Mouse (Mus musculus) heart, embryonic 15.5 days (tissue): Measurements from ENCODE around the gene Meis1. TPM values are rescaled to one million over a fixed set of nuclear protein-coding genes. Genes with fewer than 3 reads are reported as not detected.

Source experiments
- ATAC-seq: fragments of 200-750 bp; cut with Nextera tagmentation; replicated peaks from 2 replicates; pipeline ENCODE4 v1.8.0; 2017; ENCODE audit warnings: low read depth, moderate TSS enrichment; ENCODE audit not compliant: insufficient number of reproducible peaks, insufficient read depth, low FRiP score
- H3K27ac ChIP-seq: fragments of 300-500 bp; sonication (generic); 2 replicates; pipeline ENCODE4 v1.5.1; 2015; ENCODE audit warnings: mild to moderate bottlenecking, inconsistent platforms
- H3K27me3 ChIP-seq: fragments of 300-500 bp; sonication (generic); 2 replicates; pipeline ENCODE4 v1.6.1; 2015; ENCODE audit warnings: inconsistent platforms
- H3K36me3 ChIP-seq: fragments of 300-500 bp; sonication (generic); 2 replicates; pipeline ENCODE4 v1.6.1; 2015; ENCODE audit warnings: mild to moderate bottlenecking, inconsistent platforms
- H3K4me1 ChIP-seq: fragments of 300-500 bp; sonication (generic); replicated peaks from 2 replicates; pipeline ENCODE4 v1.6.1; 2015; ENCODE audit warnings: inconsistent platforms
- H3K4me2 ChIP-seq: fragments of 300-500 bp; sonication (generic); 2 replicates; pipeline ENCODE4 v1.6.1; 2015; ENCODE audit warnings: inconsistent platforms, mild to moderate bottlenecking, moderate library complexity
- H3K4me3 ChIP-seq: fragments of 300-500 bp; sonication (generic); 2 replicates; pipeline ENCODE4 v1.5.1; 2015; ENCODE audit warnings: mild to moderate bottlenecking, inconsistent platforms
- H3K9ac ChIP-seq: fragments of 300-500 bp; sonication (generic); 2 replicates; pipeline ENCODE4 v1.6.1; 2015; ENCODE audit warnings: mild to moderate bottlenecking, inconsistent platforms
- H3K9me3 ChIP-seq: fragments of 300-500 bp; sonication (generic); replicated peaks from 2 replicates; pipeline ENCODE4 v1.6.1; 2016; ENCODE audit warnings: inconsistent platforms
- WGBS: fragments of 180-500 bp; shearing (Covaris S2); methylation state at CpG from one replicate; pipeline ENCODE4 v1.1.7; 2015; ENCODE audit warnings: mixed read lengths; 5-methylcytosine and 5-hydroxymethylcytosine counted together
- polyA plus RNA-seq: library from polyadenylated mRNA; unstranded; fragments of >200 nt; fragmentation: Nextera tagmentation; extraction: Ambion mirVana; gene quantifications from 2 replicates; pipeline ENCODE4 v1.2.1, GENCODE M21; 2015

Gene Meis1
- polyA plus RNA-seq, 1 experiment from 2014 or later: 51.8 TPM

DNA sequence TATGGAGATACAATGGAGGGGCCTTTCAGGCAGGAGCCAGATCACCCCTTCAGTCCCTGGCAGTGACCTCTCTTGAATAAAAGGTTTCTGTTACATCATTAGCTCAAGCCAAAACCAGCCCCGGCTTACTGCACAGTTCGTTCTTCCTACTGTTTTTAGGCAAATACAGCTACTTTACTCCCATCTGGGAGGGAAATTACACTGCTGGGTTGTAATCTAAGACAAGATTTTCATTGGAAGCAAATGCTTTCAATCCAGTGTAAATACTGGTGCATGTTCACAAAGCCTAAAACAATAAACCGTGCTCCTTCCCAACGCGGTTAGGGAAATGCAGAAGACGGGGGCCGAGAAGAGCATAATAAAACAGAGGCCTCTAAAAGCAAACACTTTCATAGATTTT, 74.6 kb downstream of the Meis1 start:
- peaks cover 59% of the 10 kb centered on the region for H3K4me1 ChIP-seq

DNA sequence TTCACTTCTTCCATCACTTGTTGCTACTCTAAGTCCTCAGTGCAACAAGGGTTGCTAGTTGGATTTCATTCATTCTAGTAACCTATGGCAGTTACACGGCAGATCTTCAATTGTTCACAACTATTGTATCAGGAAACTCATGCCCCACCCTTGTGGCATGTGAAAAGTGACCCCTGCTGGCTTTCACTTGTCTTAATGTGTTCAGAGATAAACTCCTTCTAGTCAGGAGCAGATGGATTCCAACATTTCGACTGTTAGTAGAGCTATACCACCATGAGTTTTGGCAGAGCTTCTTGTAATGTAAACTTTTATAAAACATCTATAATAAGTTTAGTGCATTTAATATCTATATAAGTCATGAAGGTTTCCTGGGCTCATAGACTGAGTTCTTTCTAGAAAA, 75.8 kb downstream of the Meis1 start:
- ATAC-seq: no peak
- no peak overlapping the region for H3K9ac ChIP-seq
- no peaks in the 10 kb centered on the region for H3K9me3 ChIP-seq
- no peak overlapping the region for H3K4me3 ChIP-seq
- H3K4me1 ChIP-seq: peaks cover 54% of the 10 kb centered on the region
- 50% methylated on average over 2 of the region's 2 CpGs for WGBS
- H3K36me3 ChIP-seq: no peaks in the 10 kb centered on the region
- H3K4me2 ChIP-seq: no peak overlapping the region
- no peak overlapping the region for H3K27ac ChIP-seq
- H3K27me3 ChIP-seq: no peaks in the 10 kb centered on the region

More for the DNA sequence above, 74.6 kb downstream of the Meis1 start:
- Histone ChIP-seq H3K27me3 (no peaks in the 10 kb centered on the region), H3K4me3 (no peak overlapping the region), H3K9me3 (no peaks in the 10 kb centered on the region), H3K9ac (no peak overlapping the region), H3K4me2 (no peak overlapping the region), H3K27ac (no peak overlapping the region; the same call in 1 of the 2 replicates), H3K36me3 (no peaks in the 10 kb centered on the region)
- no peak for ATAC-seq
- 67% methylated on average over 7 of the region's 7 CpGs for WGBS

DNA sequence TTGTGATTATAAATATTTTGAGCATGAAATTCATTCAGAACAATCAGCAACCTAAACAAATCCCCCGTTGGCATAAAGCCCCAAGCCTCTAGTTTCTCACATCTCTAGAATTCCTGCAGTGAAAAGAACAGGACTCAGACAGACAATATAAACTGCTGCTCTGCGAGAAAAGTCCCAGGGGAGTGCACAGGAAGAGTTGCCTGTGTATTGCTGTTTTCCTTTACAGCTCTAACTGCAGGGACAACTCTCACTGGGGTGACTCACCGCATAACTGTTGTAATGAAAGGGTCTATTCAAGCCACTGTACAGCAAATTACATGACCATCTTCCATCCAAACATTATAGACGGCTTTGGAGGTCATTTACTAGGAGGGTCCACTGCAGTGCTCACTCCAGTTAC, 77.9 kb downstream of the Meis1 start:
- H3K4me3 ChIP-seq: no peak overlapping the region
- H3K4me1 ChIP-seq: peaks cover 45% of the 10 kb centered on the region
- 0 out of 2 replicates have a peak overlapping the region, but pooled peaks have one; percentile 7 for H3K27ac ChIP-seq
- no peaks in the 10 kb centered on the region for H3K36me3 ChIP-seq
- H3K9me3 ChIP-seq: no peaks in the 10 kb centered on the region
- H3K4me2 ChIP-seq: no peak overlapping the region
- no peaks in the 10 kb centered on the region for H3K27me3 ChIP-seq
- no peak for ATAC-seq
- 38% methylated on average over 4 of the region's 4 CpGs for WGBS
- H3K9ac ChIP-seq: no peak overlapping the region

DNA sequence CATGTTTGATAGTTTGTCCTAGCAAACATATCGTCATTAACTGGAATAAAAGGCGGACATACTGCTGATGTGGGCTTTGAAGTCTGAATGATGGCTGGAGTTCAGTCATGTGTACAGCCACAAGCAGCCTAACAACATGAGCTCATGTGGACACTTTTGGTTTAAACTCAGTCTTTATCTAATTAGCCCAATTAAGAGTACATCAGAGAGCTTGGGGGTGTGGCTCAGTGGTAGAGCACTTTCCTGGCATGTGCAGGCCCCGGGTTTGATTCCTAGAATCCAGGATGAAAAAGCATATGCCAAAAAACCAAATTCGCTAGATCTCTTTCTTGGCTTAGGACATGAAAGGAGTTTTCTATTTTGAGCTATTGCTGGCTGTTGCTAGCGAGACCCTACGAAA, 83.9 kb downstream of the Meis1 start:
- H3K4me2 ChIP-seq: no peak overlapping the region

DNA sequence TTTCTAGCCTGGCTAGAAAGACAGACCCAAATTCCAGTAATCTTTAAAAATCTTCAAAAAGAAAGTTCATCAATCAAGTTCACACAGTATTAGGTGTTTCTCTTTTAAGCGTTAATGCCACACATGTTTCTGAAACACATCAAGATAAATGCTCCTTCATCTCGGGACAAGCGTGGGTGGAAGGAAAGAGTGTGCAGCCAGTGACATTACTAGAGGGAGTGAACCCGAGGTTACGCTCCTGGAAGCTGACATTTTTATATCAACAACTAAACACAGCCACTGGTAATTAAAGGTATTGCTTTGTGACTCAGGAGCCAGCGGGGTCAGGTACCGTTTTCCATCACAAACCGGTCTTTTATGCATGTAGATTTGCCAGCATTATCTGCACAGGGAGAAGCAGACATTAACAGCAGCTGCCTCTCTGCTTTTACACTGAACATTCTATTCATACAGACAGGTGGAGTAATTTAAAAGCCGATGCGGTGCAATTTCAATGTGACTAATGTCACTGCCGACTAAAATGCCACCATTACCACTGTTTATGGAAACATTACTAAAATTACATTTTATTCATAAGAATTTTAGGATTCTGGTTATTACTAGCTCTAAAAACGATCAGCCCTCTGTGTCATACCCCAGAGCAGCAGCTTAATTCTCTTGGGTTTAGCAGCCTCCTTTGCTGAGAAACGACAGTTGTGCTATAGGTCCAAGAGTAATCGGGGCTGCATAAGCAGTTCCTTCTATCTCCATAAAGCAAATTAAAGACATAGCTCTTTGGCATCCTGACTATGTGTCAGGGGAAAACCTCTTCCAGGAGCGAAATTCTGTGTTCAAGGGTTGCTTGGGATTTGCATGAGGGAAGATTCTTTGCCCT, 87.5 kb downstream of the Meis1 start:
- WGBS: 45% methylated on average over 15 of the region's 15 CpGs
- ATAC-seq: no peak
- H3K27ac ChIP-seq: 0 out of 2 replicates have a peak overlapping the region, but pooled peaks have one; percentile 10

More for the DNA sequence above, 83.9 kb downstream of the Meis1 start:
- Histone ChIP-seq H3K27me3 (no peaks in the 10 kb centered on the region), H3K4me1 (peaks cover 22% of the 10 kb centered on the region), H3K9ac (no peak overlapping the region), H3K9me3 (no peaks in the 10 kb centered on the region), H3K36me3 (no peaks in the 10 kb centered on the region), H3K27ac (no peak overlapping the region), H3K4me3 (no peak overlapping the region)
- no peak for ATAC-seq
- WGBS: 80% methylated on average over 6 of the region's 6 CpGs

DNA sequence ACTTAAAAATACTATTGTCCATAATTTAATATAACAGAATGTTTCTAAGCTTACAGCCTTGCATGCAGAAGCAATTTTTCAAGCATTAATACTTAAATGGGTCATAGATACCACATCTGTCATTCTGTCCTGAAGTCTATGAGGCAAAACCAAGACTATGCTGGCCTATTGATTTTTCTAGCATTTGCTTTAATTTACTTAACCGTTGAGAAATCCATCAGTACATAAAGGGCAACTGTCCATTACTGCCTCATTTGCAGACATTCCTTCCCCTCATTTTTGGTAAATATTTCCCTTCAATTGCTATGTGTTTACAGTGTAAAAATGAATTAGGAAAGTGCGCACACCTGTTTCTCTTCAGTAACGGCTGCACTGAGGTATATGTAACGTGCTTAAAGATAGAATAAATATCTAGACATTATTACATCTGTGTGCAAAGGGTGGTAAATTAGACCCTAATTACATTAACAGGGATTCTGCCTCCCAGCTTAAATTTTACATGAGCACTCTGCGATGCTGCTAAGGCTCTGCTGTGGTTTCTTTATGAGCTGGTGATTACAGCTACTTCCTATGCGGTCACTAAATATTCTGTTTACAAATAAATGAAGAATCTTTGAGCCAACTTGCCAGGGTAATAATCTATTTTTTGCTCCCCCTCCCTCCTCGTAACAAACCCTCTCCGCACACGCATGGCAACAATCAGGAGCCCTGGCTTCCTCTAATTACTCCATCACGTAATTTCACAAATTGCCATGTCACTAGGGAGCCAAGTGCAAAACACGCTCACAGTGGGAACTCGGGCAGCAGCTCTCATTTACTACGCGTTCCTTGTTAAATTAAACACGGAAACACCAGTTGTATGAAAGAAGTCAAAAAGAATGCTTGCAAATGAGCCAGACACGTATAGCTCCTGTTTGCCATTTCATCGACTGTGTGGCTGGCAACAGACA, 88.7 kb downstream of the Meis1 start:
- Histone ChIP-seq H3K27me3 (no peaks in the 10 kb centered on the region), H3K4me2 (no peak overlapping the region), H3K4me1 (peaks cover 38% of the 10 kb centered on the region), H3K36me3 (no peaks in the 10 kb centered on the region), H3K9ac (no peak overlapping the region), H3K9me3 (no peaks in the 10 kb centered on the region), H3K27ac (0 out of 2 replicates have a peak overlapping the region, but pooled peaks have one; percentile 10), H3K4me3 (no peak overlapping the region)
- 83% methylated on average over 17 of the region's 17 CpGs for WGBS
- no peak for ATAC-seq

More for the DNA sequence above, 87.5 kb downstream of the Meis1 start:
- Histone ChIP-seq H3K4me3 (no peak overlapping the region), H3K36me3 (no peaks in the 10 kb centered on the region), H3K27me3 (no peaks in the 10 kb centered on the region), H3K9ac (no peak overlapping the region), H3K4me2 (no peak overlapping the region), H3K4me1 (peaks cover 29% of the 10 kb centered on the region), H3K9me3 (no peaks in the 10 kb centered on the region)

DNA sequence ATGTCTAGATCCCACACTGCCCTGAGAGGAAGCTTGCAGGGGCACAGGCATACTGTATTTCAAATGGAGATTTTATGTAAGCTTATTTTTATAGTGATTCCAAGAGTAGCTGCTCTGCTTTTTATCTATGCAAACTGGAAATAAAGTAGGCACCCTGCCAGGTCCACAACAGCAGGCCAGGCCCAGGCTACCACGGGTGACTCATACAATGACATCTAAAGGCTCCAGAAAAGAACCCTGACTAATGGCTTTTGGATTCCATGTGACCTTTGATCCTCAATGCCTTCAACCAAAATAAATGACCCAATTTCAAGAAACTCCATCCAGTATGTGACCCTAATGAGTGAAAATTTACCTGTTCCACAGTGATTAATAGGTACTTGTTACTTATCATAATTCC, 91.4 kb downstream of the Meis1 start:
- peak; percentile 86 for ATAC-seq
- H3K4me2 ChIP-seq: peak overlapping the region; percentile 19; the same call in 1 of the 2 replicates
- no peak overlapping the region for H3K9ac ChIP-seq
- no peaks in the 10 kb centered on the region for H3K36me3 ChIP-seq
- peaks cover 43% of the 10 kb centered on the region for H3K4me1 ChIP-seq
- no peak overlapping the region for H3K4me3 ChIP-seq
- H3K27ac ChIP-seq: peak overlapping the region; percentile 67
- 3% methylated on average over 1 of the region's 1 CpGs for WGBS
- H3K9me3 ChIP-seq: no peaks in the 10 kb centered on the region
- H3K27me3 ChIP-seq: no peaks in the 10 kb centered on the region

DNA sequence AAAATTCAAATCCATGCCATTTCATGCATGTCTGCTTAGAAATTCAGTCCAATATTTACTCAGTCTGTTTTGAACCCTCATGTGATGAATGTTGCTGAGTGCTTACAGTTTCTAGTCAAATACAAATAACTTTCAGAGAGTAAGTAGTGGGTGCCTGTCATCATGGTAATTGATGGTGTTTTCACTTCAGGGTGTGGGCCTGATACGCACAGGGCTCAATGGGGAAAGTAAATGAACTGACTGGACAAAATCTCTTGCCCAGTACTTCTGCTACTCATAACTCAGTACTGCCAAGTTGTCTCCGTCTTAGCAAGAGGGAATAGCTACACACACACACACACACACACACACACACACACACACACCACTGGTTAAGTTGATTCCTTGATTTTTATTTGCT, 92.0 kb downstream of the Meis1 start:
- Histone ChIP-seq H3K9ac (no peak overlapping the region), H3K4me3 (no peak overlapping the region), H3K27me3 (no peaks in the 10 kb centered on the region), H3K27ac (peak overlapping the region; percentile 67), H3K4me1 (peaks cover 43% of the 10 kb centered on the region), H3K36me3 (no peaks in the 10 kb centered on the region), H3K9me3 (no peaks in the 10 kb centered on the region), H3K4me2 (peak overlapping the region; percentile 19; the same call in 1 of the 2 replicates)
- 0 out of 2 replicates have a peak, but pooled peaks have one; percentile 32 for ATAC-seq
- WGBS: 28% methylated on average over 2 of the region's 2 CpGs

DNA sequence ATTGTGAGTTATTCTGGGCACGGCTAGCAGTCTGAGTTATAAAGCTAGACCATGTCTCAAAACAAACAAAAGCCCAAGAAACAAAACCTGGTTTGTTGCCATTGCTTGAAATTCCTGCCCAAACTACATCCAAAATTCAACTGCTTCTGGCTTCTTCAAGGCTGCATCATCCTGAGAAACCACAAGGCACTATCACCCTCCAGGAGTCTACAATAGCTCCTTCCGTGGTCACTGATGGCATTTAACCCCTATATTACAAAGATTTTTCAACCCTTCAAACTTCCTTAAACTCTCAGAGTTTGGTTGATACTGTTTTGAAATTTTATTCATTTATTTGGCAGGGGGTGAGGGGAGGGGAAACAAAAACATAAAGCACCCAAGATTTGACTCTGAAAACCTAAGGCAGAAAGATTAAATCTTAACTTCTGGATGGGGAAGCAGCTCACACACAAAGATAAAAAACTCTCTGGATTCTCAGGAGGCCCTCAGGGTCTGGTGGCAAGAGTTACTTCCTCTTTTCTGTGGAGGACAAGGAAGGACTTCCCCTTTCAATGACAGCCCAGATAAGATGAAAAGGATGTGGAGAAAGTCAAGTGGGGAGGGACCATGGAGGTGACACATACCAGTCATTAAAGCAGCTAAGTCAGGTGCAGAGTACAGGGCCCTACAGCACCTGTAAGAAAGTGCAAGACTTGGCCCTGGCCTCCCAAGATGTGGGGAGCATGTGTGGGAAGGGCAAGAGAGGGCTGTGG, 94.0 kb downstream of the Meis1 start:
- no peaks in the 10 kb centered on the region for H3K27me3 ChIP-seq
- H3K36me3 ChIP-seq: no peaks in the 10 kb centered on the region
- ATAC-seq: no peak
- no peak overlapping the region for H3K9ac ChIP-seq
- WGBS: 63% methylated on average over 2 of the region's 2 CpGs
- H3K4me2 ChIP-seq: no peak overlapping the region
- H3K4me1 ChIP-seq: peaks cover 35% of the 10 kb centered on the region
- H3K9me3 ChIP-seq: no peaks in the 10 kb centered on the region
- H3K27ac ChIP-seq: no peak overlapping the region
- H3K4me3 ChIP-seq: no peak overlapping the region

DNA sequence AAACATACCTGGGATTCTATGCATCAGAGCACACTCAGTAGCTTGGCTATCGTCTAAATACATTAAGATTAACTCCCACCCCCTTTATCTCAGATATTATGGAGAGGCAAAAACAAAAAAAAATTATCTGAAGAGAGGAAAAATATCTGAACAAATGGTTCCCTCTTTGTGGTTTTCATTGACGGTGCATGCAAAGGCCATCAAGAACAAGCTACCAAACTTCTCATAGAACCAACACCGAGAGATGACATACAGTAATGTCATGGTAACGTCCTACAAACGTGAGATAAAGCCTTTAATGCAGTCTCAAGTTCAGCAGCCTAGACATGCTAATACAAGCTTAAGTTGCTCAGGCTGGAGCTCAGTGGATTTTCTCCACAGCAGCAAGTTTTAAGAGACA, 95.5 kb downstream of the Meis1 start:
- H3K9me3 ChIP-seq: no peaks in the 10 kb centered on the region
- ATAC-seq: no peak
- no peak overlapping the region for H3K27ac ChIP-seq
- H3K9ac ChIP-seq: no peak overlapping the region
- WGBS: 63% methylated on average over 5 of the region's 5 CpGs
- no peaks in the 10 kb centered on the region for H3K27me3 ChIP-seq
- peaks cover 38% of the 10 kb centered on the region for H3K4me1 ChIP-seq
- no peak overlapping the region for H3K4me3 ChIP-seq
- no peaks in the 10 kb centered on the region for H3K36me3 ChIP-seq
- H3K4me2 ChIP-seq: no peak overlapping the region
